Mouse (Mus musculus) thymus, postnatal 4 days (tissue): Measurements from ENCODE around the gene Pycr1.
A peak's percentile ranks its signal among the peaks of the same experiment; 100 is the strongest.
"Not testable (repeated sequence)": the region's sequence is repeated elsewhere in the genome, so short reads cannot be mapped to it uniquely, and the experiment has no call there.

Source experiments
- DNase-seq: peaks from one replicate; pipeline ENCODE4 v3.0.0; 2021

Gene Pycr1

DNA sequence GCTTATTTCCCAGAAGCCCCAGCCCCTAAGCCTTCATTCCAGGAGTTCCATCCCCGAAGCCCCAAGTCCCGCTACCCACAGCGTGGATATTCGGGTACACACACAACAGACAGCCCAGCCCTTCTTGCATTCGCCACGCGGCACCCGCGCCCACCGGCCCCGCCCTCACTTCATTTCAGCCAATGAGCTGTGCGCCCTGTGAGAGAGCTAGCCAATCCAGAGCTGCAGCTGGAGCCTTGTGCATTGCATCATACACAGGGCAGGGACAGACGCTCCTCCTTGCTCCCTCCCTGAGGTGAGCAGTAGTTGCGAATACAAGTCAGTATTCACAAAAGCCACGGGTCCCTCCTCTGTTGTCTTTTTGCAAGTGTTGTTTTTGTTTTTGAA is at the start of gene Pycr1:
Gene Pycr1, minus strand, starts transcription at position 169 of the 387 bp plus-strand sequence.
- DNase-seq: peak; percentile 96

DNA sequence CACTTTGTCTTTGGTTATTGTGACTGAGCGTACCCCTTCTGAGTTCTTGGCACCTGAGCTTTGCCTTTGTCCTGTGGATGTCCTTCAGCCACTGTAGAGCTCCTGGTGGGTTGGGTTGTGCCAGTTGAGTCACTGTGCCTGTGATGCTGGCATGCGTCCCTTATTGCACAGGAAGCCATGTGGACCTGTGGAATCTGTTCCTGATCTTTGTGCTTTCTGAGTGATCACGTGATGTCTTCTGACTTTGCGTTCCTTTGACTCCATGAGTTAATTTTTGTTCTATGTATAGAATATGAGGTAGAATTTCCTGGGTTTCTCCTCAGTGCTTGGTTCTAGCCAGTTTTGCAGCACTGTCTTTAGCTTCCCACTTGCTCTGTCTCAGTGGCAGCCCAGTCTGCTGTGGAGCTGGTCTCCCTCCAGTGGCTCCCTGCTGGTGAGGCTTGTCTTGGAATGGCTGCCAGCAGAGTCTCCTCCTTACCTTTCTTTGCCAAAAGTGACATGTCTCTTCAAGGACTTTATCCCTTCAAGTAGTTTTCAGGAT is 49.0 kb upstream of the Pycr1 start:
- no peak for DNase-seq

- no peak for DNase-seq
Measured at GRCm38 (mm10) chr11:120689365-120689764, 45.8 kb upstream of the Pycr1 start.

- no peak for DNase-seq
Measured at GRCm38 (mm10) chr11:120686650-120687272, 43.2 kb upstream of the Pycr1 start.

DNA sequence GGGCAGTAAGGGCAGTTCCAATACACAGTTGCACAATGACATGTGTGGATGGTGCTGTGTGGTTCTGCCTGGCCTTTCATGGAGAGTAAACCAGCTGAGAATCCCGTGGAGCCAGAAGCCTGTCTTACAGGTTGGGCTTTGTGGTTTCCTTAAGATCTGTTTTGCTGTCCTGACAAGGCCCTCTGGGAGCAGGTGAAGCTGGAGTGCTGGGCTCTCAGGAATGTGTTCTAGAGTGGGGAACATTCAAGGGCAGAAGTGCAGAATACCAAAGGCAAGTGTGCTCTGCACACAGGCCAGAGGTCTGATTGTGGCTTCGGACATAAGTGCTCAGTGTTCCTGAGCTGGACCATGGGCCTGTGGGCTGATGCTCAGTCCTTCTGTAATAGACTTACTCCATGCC is 41.1 kb upstream of the Pycr1 start:
- DNase-seq: no peak

GRCm38 (mm10) chr11:120684086-120684485 is 40.5 kb upstream of the Pycr1 start:
- no peak for DNase-seq

DNA sequence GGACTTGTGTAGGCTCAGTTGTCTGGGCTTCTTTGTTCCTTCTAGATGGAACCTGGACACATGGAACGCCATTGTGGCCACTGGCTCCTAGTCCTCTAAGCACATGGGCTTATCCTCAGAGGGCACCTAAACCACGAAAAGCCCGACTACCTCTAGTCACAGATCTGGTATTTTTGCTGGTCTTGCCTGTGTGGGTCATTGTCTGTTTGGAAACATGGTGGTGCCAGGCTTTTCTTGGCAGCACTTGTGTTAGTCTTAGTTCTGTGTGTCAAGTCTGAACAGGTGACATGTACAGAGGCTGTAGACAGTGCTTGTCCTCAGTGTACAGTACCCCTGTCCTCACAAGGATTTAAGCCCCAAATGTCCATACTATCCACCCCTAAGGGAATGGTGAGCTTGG is 40.0 kb upstream of the Pycr1 start:
- DNase-seq: no peak

DNA sequence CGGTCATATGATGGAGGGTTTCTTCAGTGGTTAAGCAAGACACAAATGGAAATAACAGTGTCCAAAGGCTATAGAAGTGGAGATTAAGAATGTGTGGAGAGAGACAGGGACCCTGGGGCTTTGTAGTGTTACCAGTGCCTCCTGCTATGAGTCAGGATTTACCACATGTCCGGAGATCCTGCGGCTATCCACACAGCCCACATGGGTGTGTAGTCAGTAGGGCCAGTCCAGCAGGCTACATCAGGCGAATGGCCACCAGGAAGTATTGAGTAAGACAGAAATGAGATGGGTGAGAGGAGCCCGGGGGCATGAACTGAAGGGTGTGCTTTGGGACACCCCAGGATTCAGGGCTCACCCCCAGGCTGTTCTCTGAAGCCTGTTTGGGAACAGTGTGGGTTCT is 39.1 kb upstream of the Pycr1 start:
- no peak for DNase-seq

DNA sequence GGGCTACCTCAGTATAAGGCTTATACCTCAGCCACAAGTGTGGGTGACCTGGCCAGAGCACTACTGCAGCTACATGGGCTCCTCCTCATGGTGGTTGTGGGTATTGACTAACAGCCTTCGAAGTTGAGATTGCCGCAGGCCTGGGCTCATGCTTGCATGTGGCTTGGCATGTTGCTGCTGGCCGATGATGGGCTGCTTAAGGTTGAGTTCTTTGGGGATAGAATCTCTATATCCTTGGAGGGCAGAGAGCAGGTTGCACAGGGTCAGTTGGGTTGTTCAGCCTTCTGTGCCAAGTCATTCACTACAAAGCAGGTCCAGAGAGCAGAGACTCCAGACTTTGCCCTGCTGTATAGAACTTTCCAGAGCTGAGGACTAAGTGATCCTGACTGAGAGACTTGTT is 36.3 kb upstream of the Pycr1 start:
- DNase-seq: peak; percentile 37

DNA sequence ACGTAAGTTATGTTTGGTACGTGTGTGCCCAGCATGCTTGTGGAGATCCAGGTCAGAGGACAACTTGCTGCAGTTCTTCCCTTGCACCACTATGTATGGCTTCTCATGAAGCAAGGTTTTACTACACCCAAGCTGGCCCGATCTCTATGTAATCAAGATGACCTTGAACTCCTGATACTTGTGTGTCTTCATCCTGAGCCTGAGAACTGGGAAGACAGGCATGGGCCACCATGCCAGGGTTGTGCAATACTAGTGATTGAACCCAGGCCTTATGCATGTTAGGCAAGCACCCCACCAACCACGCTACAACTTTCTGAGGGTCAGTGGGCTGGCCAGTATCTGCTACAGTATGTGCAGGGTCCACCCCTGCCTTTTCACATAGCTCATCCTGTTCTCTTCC is 33.4 kb upstream of the Pycr1 start:
- DNase-seq: no peak

DNA sequence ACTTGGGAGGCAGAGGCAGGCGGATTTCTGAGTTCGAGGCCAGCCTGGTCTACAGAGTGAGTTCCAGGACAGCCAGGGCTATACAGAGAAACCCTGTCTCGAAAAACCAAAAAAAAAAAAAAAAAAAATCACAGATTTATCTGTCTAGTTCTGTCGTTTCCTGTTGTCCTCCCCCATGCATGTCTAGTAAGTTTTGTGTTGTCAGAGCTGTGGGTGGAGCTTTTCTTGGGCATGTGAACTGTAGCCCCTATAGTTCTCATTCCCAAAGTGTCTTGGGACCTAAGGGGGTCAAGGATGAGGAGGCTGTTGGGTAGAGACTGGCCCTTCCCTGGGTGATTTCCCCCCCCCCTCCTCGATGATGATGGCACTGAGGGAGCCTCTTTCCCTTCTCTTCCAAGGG is 32.3 kb upstream of the Pycr1 start:
- not testable (repeated sequence) for DNase-seq

- DNase-seq: peak; percentile 25
Measured at GRCm38 (mm10) chr11:120673594-120674122, 30.1 kb upstream of the Pycr1 start.

DNA sequence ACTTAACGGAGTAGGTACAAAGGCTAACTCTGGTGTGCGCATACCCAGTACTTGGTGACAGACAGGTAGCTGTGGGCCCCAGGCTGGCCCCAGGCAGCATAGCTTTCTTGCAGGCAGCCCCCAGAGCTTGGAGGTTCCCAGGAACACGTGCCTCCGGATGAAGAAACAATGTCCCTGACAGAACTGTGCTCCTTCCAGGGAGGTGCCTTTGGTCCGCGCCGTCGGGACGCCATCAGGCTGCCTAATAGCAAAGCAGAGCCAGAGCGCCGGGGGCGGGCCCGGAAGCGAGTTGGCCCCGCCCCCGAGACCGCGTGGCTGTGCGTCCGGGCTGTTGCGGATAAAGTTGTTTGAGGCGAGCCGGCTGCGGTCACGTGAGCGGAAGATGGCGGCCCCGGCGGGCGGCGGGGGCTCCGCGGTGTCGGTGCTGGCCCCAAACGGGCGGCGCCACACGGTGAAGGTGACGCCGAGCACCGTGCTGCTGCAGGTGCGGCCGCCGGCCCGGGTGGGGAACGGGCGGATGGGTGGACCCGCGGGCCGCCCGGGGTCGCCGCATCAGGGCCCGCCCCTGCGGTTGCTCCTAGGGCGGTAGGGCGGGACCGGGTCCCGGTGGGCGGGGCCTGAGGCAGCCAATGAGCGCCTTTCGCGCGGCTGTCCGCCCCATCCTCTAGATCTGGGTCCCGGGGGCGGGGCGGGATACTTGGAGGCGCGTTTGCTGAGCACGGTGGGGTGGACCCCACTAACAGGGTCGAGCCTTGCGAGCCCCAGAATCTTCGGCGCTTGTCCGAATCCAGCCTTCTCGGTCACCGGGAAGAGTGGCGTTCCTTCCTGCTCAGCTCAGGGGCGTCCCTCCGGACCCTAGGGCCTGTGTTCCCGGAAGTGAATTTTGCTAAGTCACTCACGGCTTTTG is 29.4 kb upstream of the Pycr1 start, which contains the start of gene Aspscr1:
Gene Aspscr1, plus strand, starts transcription at position 287 of the 907 bp plus-strand sequence.
- DNase-seq: peak; percentile 99

GRCm38 (mm10) chr11:120666617-120667016 is 23.0 kb upstream of the Pycr1 start:
- DNase-seq: no peak

DNA sequence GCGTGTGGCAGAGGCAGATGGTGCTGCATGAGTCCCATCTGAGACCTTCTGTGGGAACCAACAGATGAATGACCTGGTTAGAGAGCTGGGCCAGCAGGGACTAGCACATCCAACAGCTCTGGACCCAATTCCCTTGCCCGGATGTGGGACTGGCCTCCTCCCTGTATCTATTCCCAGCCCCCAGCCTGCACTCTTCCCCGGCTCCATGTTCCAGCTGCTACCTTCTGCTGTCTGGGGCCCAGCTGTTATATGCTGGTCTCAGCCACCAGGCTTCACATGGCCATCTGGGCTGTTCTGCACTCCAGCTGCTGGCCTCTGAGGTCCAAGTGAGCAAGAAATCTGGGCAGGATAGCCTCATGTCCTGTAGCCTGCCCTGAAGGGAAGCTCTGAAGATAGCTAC is 21.8 kb upstream of the Pycr1 start:
- DNase-seq: no peak

DNA sequence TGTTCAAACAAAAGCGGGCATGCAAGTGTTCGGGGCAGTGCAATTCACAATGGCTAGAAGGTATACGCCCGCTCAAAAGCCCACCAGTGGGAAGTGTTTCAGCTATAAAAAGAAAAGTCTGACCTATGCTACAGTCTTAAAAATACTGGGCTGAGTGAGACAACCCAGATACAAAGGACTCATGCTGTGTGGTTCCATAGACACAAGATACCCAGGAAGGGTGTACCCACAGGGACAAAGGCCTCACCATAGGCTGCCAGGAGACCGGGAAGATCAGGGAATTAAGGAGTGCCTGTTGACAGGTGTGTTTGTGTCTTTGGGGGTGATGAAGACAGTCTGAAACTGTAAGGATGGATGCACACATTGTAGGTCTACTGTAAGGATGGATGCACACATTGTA is 20.1 kb upstream of the Pycr1 start:
- DNase-seq: no peak

GRCm38 (mm10) chr11:120662759-120663158 is 19.2 kb upstream of the Pycr1 start:
- DNase-seq: no peak

GRCm38 (mm10) chr11:120661076-120661460 is 17.5 kb upstream of the Pycr1 start, which contains the start of gene Notum:
Gene Notum (minus strand): TSS chr11:120661175.
- DNase-seq: peak; percentile 29

- DNase-seq: peak; percentile 54
Measured at GRCm38 (mm10) chr11:120660301-120661075, 16.9 kb upstream of the Pycr1 start.

DNA sequence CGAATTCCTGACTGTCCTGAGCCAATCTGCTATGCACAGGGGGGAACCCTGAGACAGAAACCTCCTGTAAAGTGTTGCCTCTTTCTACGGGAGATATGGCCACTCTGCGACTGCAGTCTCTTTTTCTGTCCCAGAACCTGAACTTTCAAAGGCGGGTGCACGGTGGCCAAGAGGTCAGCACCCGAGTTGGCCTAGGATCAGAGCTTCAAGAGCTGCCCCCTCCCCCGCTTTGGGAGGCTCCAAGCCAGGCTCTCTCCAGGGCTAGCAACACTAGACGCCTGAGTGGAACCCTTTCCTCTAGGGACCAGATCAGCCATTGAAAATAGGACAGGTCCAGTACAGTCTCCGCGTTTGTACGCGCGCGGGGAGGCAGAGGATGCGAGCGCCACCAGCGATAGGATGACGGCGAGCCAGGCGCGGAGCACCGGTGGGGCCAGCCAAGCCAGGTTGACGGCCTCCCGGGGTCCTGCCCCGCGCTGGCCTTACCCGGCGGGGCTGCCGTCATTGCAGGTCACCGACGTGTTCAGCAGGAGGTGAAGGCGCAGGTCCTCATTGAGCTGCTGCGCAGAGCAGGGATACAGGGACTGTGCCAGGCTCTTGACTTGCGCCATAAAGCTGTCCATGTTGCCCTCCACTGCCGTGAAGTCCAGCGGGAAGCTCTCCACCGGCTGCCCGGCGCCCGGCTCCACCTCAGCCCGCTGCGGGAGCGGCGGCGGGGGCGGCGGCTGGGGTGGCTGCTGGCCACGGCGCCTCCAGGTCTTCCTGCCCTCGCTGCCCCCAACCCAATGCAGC is 16.1 kb upstream of the Pycr1 start:
- DNase-seq: peak; percentile 42

DNA sequence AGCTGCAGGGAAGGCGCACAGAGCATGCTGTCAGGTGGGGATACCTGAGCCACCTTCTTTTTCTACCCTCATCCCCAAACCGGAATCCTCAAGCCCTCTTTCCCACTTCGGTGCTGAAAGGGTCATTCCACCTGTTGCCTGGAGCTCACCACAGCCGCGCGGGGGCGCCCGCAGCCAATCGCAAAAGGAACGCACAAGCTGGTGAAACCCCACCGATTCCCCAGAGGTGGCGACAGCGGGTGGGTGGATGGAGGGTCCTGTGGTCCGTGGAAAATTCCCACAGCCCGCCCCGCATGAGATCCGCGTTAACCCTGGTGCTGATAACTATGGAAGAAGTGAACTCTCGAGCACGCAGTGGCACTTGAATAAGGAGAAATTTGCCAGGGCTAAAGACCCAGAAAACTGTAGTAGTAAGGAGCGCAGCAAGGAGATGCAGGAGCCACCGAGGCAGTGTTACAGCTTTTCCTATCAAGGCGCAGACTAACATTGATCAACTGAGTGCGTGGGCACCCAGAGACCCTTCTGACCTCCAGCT is 15.4 kb upstream of the Pycr1 start:
- peak; percentile 94 for DNase-seq

- no peak for DNase-seq
Measured at GRCm38 (mm10) chr11:120657301-120657700, 13.7 kb upstream of the Pycr1 start.
